ENCODE assay signal across 10 mouse cellular contexts in genomic region chr6:17177153-17177552, GRCm38 (mm10).
A peak's percentile ranks its signal among the peaks of the same experiment; 100 is the strongest.
DNase-seq lines count a peak whose midpoint lies in the region; ATAC-seq and TF ChIP-seq lines count a peak whose summit lies in the region.
"Had no signal": no experiment of that assay in that cellular context is flagged by ENCODE, and none has a peak within 500 bp of the region (broad histone marks: within the 10 kb centered on the region; RNA-seq: fewer than 3 reads in every experiment).

No protein-coding gene starts in this region.

- DNase-seq in adrenal gland, adult (ENCODE audit: inconsistent age in 2 of 2, low spot score in 1 of 2), result peak; percentile 33 to 72
- no peak for DNase-seq in adrenal gland, postnatal 4 days (ENCODE audit: low spot score in 2 of 2)
- DNase-seq in adrenal gland, postnatal 25 days, result peak; percentile 6
- peak; percentile 49 to 50 for DNase-seq in heart, postnatal 10 days
- DNase-seq in lung, adult 2 months, result peak; percentile 40
- DNase-seq in frontal cortex, postnatal 25 days (ENCODE audit: low spot score in 2 of 2), result no peak
- no peak for DNase-seq in cerebellum, postnatal 14 days

- H3K4me1 ChIP-seq in lung, adult 2 months (ENCODE audit: control insufficient read depth, insufficient read depth, low read length), result peaks cover 6% of the 10 kb centered on the region

- H3K4me3 ChIP-seq in lung, adult 2 months (replicated peaks; ENCODE audit: extremely low read depth, low read depth, low read length), result no peak overlapping the region
- H3K4me3 ChIP-seq: erythroblast, embryonic 14.5 days; midbrain, embryonic 12.5 days had no signal

- no peak for ATAC-seq in erythroblast, adult 5-6 weeks (replicated peaks; ENCODE audit: low FRiP score, poor library complexity, severe bottlenecking)

- WGBS in lung, adult 2 months, result 11% methylated on average over 7 of the region's 7 CpGs

- TF ChIP-seq POLR2A in lung, adult 2 months (IDR thresholded peaks at IDR 0.05; ENCODE audit: borderline replicate concordance, extremely low read depth, low read depth, low read length), result no peak

- TF ChIP-seq CTCF in lung, adult 2 months (IDR thresholded peaks at IDR 0.05; ENCODE audit: insufficient read depth, low read length), result no peak

- intact Hi-C loops in heart, postnatal 10 days (cut with DNase I), result no loop called here

Comparison
In these comparisons a context has a peak if more than half of its experiments do, and no peak if none do; other contexts are left out.
1. DNase-seq: peak in adrenal gland, adult (2 of 2), adrenal gland, postnatal 25 days (single experiment), heart, postnatal 10 days (2 of 2) and lung, adult 2 months (single experiment); none in adrenal gland, postnatal 4 days (0 of 2), frontal cortex, postnatal 25 days (0 of 2) and cerebellum, postnatal 14 days (0 of 2).